Mouse (Mus musculus) ES-Bruce4 (cell line): ENCODE data around the gene Diaph3.

ENCODE experiments used
- CTCF ChIP-seq: IDR thresholded peaks from one replicate; pipeline ENCODE4 v1.8.1; 2011; ENCODE audit warnings: low read depth, low read length
- POLR2A ChIP-seq: IDR thresholded peaks from one replicate; pipeline ENCODE4 v1.8.1; 2011; ENCODE audit warnings: low read length; ENCODE audit not compliant: insufficient read depth

- TF ChIP-seq CTCF (no peak), POLR2A (no peak)
Observed at GRCm38 (mm10) chr14:87020240-87020639, 120.8 kb downstream of the Diaph3 start.
